Mouse (Mus musculus) natural killer cell, adult 2 months (primary cell): ENCODE measurements around the gene Ccdc65.
A peak's percentile ranks its signal among the peaks of the same experiment; 100 is the strongest.

Source experiments
- DNase-seq, 2 experiments: peaks; one replicate each; pipeline ENCODE4 v3.0.0; 2022; ENCODE audit warnings: low spot score in 2 of 2

Gene Ccdc65

DNA sequence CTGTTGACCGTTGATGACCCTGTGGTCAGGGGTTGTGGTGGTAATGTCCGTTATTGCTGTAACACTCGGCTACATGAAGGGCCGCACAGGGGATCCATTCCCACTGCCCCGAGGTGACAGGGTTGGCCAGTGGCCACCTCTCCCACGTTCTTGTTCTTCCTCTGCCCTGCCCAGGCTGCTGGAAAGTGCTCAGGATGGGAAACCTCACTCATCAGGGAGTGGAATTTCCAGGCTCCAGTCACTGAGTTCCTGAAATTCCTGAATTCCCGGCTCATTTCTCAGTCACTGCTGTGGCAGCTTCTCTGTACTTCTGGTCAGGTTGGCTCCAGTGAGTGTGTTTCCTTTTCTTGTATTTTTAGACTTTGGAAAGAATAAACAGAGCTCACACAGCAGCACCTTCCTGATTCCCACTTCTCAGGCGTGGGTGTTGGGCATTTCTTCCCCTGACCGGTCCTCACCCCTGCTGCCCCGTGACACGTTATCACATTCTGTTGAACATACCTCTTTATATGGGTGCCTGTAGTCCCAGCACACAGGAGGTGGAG, 15.8 kb upstream of the Ccdc65 start:
- DNase-seq = no peak

DNA sequence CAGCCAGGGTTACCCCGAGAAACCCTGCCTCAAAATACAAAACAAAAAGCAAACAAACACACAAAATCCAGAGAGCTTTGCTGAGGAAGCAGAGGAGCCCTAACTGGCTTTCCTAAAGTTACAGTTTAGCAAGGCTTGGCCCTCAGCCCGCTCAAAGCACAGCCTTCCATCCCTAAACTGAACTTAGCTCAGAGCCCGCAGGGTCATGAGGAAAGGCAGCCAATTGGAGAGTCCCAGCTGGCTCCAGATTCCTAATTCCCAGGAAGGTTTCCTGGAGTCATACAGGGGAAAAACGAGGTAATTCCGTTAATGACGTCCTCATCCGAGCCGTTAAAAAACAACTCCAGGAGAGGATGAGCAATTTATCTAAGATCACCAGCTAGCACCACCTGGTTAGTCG, 12.3 kb upstream of the Ccdc65 start:
- DNase-seq = no peak

DNA sequence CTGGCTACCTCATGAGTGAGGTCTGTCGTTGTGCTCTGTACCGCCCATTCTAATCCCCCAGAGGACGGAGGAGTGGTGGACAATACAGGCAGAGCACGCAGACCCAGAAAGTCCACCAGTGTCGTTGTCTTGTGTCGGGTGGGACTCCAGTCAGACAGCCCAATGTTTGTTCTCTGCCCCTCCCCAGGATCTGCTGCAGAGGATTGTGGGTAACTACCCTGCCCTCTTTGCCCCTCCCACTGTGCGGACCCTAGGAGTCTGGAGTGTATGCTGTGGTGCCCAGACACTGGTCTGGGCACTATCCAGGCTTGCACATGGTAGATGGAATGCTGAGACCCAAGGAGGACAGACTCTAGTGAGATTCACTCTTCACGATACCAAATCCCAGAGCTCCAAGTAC, 11.8 kb upstream of the Ccdc65 start:
- DNase-seq = no peak

DNA sequence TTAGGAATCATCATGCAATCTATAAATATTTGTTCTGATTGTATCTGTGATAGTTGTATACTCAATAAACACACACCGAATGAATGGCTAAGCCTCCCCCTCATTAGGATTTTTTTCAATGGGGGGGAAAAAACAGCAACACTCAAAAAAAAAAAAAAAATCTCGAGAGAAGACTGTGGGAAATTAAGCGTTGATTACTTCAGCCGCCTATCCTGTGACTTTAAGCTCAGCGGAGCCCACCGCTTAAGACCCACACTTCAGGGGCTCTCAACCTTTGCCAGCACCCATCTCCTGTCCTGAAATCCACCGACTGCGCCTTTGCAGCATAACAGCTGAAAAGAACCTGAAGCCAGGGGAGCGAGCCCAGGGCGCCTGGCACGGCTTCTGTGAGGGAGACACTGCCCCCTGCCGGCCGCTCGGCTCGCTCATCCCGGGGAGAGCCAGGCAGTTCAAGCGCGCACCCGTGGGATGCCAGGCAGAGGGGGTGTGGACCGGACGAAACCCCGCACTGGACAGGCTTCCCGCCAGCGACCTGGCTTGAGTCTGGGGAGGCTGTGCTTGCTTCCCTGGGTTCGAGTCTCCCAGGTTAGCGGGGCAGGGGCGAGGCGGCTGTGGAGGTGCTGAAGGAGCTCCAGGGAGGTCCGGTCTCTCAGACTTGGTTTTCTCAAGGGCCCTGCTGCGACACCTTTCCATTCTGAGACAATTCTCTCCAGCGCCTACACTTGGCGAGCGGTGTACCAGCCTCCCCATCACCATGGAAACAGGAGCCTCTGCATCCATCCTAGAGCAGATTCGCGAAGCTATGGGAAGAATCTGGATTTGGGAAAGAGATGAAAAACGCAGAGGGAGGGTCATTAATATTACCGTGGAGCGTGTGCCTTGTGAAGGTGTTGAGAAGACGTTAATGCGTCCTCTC, 8.6 kb upstream of the Ccdc65 start:
- peak; percentile 56 to 79 for DNase-seq

DNA sequence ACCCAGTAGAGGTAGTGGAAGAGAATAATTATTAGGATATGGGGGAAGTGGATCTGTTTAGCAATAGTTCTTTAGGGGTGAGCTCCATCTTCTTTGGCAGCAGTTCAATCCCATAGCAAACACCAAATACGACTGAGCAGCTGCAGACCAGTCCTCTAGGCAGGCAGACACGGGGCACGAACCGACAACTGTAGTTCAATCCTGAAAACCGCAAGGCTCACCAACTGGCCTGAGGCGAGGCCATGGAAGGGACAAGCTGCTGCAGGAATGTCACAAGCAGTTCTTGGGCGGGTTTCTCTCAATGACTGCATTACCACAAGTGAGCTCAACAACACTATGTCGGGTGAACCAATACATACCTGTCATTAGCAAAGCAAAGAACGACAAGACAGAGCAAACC, 3.7 kb upstream of the Ccdc65 start:
- DNase-seq = no peak

DNA sequence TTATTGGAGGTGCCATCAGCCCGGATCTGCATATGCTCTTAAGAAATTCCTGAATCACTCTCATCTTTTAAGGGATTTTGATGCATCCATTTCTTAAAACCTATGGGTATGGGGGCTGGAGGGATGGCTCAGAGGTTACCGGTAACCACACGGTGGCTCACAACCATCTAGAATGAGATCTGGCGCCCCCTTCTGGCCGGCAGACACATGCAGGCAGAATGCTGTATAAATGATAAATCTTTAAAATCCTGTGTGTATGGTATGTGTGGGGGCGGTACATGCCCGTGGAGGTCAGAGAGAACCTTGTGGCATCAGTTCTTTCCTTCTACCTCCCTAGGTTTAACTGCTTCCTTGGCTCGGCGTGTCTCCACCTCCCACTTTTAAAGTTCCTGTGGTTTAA, 2.4 kb downstream of the Ccdc65 start:
- peak; percentile 53 to 80 for DNase-seq

DNA sequence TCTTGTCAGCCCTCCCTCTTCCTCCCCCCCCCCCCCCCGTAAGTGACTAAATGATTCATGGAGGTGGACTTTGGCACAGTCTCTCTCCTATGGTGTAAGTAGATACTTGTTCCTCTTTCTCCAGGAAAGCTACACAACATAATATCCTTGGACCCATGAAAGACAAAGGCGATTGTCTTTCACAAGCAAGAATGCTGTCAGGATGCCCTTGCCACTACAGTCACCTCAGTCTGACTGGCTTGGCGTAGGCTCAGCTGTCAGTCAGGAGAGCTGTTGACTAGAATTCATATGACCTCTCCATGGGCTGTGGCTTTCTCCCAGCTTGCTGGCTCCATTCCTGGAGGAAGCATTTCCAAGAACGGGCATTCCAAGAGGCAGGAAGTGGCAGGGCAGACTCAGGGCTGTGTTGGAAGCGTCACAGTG, 6.2 kb downstream of the Ccdc65 start:
- DNase-seq = no peak

DNA sequence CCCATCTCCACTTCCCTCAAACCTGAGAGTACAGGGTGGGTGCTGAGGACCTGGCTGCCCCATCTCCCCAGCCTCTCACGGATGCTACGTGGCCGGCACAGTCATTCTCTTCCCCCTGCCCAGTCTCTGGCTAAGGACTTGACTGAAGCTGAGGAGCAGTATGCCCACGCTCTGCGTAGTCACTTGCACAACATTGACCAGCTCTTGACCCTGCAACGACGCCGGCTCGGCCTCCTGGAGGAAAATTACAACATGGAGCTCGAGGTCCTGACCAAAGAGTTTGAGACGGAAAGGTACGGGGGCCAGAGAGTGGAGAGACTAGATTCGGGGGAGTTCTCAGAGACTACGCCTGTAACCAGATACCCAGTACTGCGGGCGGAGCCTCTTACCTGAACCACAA, 9.3 kb downstream of the Ccdc65 start:
- DNase-seq = no peak

DNA sequence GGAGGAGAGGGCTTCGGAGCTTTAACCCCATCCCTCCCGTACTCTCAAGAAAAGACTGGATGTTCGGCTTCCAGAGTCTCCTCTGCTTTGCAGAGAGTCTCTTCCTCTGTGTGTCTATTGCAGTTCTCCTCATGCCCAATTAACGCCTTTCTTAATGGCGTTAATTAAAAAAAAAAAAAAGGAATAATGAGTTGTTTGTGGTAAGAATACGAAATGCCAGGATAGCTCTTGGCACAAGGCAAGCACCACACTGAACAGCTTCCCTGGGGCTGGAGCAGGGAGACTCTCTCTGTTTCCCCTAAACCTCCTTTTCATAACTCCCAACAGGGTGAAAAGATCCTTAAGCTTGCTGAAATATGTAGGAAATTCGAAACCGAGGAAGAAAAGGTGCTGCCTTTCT, 14.2 kb downstream of the Ccdc65 start:
- no peak for DNase-seq

DNA sequence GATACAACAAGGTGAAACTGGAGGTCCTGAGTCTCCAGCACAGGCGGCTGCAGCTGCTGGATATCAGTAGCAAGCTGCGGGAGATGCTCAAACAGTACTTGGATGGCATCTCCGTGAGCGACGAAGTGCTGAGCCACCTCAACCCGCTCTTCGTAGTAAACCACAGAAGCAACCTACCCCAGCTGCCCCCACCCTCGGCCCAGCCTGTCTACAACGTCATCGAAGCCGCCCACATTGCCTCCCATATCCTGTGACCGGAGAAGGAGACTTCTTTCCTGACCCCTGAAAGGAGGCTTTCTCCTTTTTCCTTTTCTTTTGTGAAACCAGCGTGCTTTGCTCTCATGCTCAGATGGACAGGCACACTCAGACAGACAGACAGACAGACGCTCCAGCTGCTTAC, 14.8 kb downstream of the Ccdc65 start:
- no peak for DNase-seq

DNA sequence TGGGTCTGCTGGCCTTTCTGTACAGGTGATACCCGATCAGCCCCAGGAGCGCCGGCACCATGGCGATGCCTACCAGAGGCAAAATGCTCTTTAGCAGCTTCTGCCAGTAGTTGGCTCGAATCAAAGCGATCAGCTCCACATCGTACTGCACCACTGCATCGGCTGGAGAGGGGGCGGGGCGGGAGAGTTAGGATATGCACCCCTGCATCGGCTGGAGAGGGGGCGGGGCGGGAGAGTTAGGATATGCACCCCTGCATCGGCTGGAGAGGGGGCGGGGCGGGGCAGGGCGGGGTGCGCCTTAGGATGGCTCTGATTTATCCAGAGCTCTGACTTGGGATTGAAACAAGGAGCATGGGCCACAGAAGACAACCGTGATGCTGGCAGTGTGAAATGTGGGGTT, 16.4 kb downstream of the Ccdc65 start:
- no peak for DNase-seq

DNA sequence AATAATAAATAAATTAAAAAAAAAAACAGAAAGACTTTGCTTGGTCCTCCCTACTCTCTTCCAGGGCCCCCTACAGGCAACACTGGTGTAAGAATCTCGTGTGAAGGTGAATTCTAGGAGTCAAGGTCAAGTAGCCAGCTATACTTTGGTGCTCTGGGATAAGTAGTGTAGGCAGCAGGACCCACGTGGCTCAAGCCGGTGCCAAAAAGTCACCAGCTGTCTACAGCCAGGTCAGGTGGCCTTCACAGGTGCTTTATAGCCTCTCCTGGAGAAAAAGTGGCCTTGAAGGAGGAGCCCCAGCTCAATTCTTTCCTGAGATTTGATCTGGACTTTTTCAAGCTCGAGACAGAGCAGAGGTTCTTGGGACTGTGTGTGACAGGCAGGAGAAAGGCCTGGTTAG, 18.1 kb downstream of the Ccdc65 start:
- DNase-seq = no peak

DNA sequence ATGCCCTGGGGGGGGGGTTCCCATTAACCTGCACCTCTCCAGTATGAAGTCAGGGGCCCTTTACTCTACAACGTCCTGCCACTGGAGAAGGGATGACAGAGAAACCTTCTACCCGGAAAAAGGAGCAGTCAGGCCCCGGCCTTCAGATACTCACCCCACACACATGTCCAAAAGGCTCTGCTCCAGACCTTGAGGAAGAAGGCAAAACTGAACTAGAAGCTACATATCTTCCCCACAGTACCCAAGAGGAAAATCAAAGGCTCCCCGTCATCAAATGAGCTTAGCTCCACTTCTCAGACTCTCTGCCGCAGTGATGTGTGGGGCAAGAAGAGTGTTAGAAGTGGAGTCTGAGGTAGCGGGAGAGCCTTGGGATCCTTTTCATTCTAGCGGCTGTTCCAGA, 18.7 kb downstream of the Ccdc65 start:
- DNase-seq = no peak

DNA sequence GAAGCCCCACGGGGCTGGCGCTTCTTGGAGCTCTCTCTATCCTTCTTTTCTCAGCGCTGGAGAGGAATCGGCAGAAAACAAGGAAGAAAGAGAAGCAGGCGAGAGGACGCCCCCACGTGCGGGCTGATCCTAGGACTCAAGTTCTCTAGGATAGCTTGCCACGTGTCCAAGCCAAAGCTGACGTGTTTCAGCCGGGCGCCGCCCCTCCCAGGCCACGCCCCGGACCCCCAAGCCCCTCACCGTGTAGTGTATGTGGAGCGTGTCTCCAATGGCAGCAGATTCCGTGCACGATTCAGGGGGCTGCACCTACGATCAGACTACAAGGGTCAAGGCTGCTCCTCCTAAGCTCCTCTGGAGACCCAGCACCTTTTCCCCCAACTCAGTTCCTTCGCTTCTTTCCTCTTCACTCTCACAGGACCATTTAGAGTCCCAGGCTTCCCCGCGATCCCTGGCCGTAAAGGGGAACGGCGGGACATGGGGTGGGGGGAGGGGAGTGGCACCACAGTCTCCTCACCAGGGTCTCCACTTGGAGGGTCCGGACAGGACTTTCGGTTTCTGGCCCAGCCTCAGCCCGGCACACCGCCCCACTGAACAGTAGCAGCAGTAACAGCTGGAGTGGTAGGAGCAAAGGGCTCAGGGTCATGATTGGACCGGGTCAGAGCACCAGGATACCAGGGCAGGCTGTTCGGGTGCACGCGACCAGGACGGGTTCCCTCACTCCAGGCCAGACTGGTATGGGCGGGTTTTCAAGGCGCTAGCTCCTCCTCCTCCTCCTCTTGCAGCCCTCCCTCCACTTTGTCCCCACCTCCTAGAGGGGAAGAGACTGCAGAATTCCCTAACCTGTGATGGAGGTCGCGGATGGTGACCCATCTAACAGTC, 19.7 kb downstream of the Ccdc65 start, which contains the start of gene Fkbp11:
TSS of gene Fkbp11 (minus strand) at position 756 of the 879 bp plus-strand sequence.
- peak in 1 of 2 experiments; percentile 17 for DNase-seq

DNA sequence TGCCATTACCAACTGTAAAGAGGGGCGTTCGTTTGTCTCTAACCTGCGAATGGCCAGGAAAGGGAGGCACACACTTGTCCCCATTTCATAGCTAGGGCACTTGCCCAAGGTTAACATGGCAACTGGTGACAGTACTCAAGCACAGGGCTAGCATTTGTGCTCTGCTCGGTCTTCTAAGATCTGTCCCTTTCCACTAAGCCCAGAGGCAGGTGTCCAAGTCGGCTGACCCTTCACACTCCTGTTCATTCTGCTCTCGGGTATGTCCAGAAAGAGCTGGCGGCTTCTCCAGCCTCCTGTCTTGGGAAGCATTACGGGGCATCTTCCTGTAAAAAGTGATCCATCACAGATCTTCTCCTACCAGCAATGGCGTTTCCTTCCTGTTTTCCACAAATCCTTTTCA, 20.4 kb downstream of the Ccdc65 start:
- no peak for DNase-seq

DNA sequence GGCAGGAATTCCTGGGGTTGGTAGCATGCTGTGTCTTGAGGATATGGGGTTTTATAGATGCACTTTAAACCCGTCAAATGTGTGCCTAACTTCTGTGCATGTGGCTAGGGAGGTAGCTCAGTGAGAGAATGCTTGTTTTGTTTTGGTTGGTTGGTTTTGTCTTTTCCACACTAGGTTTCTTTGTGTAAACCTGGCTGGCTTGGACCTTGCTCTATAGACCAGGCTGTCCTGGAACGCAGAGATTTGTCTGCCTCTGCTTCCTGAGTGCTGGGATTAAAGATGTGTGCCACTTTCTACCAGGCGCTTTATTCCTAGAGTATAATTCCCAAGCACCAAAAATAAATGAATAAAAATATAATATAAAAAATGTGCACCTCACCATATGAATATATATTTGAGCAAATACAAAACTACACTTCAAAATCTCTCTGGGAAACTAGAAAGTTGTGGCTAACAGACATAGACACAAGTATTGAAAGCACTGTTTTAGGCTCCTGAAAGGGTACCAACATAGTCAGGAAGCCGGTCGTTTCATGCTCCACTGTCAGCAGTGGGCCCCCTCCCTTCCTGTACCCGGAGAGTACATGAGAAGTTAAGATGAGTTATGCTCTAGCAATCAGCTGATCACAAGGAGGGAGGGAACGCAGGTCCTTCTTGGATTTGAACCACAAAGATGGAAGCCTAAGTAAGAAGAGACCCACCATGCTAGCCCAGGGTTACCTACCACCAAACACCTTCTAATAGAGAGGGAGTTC, 22.0 kb downstream of the Ccdc65 start:
- no peak for DNase-seq

DNA sequence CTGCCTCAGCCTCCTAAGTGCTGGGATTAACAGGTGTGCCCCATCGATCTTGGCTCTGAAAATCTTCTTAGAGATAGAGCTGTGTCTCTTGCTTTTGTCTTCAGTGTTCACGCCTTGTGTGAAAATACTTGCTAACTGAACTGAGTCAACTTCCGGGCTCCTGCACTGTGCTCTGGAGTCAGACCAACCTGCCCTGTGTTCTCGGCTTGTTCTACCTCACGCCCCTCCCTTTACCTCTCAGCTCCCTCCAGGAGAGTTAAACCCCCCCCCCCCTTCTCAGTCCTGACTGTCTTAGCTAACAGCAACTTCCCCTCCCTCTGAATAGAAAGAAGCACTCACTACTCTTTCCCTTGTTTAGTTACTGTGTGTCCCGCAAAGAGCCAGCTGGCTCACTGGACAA, 22.8 kb downstream of the Ccdc65 start:
- no peak for DNase-seq

DNA sequence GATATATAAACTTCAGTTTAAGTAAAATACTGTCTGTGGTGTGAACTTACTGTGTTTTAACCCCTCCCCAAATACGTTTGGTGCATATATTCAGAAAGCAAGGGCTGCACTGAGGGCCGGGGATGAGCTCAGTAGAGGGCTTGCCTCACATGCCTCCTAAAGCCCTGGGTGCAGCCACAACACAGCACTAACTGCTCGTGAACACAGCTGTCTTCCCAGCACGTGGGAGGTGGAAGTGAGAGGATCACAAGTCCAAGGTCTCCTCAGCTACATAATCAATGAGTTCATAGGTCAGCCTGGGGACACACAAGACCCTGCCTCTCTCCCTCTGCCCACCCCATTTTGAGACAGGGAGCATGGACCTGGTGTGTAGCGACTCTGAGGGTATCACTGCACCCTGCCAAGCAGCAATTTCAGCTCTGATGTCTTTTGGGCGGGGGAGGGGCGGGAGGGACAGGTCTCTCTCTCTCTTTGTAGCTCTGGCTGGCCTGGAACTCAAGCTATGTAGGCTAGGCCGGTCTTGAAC, 24.1 kb downstream of the Ccdc65 start:
- no peak for DNase-seq

DNA sequence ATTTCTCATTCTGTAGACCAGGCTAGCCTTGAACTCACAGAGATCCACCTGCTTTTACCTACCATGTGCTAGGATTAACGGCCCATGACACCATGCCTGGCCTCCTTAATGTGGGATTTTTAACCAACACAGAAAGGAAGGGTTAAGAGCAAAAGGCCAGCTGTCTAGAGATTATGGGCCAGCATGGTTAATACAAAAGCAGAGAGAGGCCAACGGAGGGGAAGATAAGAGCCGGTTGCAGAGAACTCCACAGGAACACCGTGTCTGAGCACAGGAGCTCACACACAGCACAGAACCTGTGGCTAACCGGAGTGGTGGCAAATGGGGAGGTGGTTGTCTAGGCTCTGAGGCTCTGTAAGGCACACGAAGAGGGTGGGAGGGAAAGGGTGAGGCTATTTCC, 25.4 kb downstream of the Ccdc65 start:
- DNase-seq = no peak

DNA sequence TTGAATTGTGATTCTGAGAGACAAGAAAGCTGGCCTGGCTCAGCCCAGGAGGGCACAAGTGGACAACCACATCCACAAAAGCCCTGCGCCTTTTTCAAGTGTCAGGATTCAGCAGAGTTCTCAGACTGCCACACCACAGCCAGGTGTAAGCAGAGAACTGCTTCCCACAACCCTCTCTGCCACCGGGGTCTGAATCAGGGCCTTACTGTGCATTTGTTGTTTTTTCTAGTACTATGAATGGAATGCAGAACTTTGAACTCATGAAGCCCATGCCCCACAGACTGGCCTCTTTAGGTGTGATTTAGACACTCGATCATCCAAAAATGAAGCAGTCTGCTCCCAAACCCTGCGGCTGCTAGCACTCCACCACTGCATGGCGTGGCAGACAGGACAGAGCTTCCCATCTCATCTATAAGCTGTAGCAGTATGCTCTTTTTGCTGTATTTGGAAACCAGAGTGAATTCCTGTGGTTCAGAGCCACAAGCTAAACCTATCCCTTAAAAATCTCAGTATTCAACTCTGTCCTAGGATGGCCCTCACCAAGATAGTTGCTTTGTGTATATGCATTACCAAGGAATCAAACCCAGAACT, 26.1 kb downstream of the Ccdc65 start:
- DNase-seq = no peak

DNA sequence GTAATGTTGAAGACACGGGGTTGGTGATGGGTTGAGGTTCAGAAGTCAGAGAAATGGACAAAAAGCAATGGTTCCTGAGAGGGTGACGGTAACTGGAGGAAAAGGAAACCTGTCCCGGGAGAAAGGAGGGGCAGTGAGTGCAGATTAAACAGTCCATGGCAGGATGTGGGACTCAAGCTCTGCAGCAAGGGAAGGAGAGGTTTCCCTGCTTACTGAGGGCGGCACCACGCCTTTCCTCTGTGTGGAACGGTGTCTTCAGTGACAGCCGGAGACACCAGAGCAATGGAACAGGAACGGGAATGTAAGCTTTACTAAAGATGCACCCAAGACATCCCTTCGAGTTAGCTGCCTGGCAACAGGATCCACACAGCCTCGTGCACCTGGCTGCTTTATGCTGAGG, 28.5 kb downstream of the Ccdc65 start:
- DNase-seq = no peak
